Mouse (Mus musculus): ENCODE measurements around the gene Htra3. TPM values are rescaled to one million over a fixed set of nuclear protein-coding genes. Genes with fewer than 3 reads are reported as not detected.
A peak's percentile ranks its signal among the peaks of the same experiment; 100 is the strongest.

The Htra3 gene
- total RNA-seq, 2 experiments from 2014 or later: 37.4 to 46.7 TPM

GRCm38 (mm10) chr5:35695815-35696214 is 16.2 kb upstream of the Htra3 start:
- no peak for DNase-seq

GRCm38 (mm10) chr5:35693638-35694037 is 14.1 kb upstream of the Htra3 start:
- no peak for DNase-seq

DNA sequence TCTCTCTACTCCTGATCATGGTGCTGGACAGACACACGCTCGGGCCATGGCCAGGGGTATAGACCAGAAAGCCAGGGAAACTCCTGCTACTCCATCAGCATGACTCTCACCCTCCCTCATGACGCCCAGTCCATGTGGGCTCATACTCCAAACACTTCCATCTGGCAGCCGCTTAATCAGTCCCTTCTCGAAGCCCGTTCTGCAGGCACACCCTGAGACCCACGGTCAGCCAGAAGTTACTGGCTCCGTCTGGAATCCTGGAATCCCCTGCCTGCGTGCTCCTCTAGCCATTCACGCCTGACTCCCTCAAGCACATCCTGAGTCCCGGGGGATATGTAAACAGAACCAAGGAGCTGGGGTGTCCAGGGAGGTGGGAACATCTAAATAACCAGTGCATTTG is 11.7 kb upstream of the Htra3 start:
- peak; percentile 44 for DNase-seq

DNA sequence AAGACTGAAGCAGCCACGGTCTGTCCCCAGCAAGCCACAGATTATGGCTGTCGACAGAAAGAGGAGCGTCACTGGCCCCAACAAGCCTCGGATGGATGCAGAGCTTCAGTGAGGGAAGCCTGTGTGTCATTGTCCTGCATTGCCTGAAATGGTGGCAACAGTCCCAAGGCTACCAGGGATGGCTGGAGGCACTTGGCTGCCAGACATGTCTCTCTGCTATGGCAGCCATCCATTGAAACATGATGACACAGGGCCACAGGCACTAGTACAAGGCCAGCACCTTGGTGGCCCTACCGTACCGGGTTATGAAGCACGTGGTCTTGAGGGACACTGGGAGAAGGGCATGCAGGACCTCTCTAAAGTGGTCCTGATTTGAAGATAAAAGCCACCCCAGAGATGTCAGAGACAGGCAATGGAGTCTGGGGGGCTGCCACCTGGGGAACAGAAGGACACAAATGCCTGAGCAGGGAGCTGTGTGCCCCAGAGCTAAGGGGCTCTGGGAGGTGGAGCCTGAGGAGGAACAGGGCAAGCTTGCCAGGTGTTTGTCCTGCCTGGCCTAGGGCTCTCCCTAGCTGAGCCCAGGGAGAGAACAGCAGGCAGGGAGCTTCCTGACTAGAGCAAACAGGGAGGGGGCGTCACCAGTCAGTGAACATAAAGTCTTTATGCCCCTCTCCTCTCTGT is 11.0 kb upstream of the Htra3 start:
- peak; percentile 62 for DNase-seq

DNA sequence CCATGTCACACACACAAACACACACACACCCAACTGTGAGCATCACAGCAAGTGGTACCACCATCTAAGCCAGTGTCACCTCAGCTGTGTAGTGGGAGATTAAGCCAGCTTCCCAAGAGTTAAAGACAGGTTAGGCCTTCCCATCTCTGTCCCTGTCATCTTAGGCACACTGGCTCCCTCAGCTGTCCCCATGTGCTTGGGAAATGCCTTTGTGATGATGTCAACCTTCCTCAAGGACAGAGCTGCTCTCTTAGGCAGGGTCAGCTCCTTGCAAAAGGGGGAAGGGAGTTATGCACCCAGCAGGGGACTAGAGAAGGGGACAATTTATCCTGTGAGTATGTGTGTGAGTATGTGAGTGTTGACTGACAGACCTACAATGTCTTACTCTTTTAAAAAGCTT is 9.8 kb upstream of the Htra3 start:
- no peak for DNase-seq

DNA sequence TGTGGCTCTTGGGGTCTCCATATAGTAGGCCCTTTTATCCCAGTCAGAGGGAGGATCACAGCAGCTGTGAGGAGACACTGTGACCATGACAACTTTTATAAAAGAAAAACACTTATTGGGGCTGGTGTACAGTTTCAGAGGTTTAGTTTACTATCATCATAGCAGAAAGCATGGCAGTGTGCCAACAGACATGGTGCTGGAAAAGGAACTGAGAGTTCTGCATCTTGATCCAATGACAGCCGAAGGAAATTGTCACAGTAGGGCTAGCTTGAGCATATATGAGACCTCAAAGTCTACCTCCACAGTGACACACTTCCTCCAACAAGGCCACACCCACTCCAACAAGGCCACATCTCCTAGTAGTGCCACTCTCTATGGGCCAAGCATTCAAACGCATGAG is 9.3 kb upstream of the Htra3 start:
- no peak for DNase-seq

- DNase-seq: no peak
These were observed 7.5 kb upstream of the Htra3 start for GRCm38 (mm10) chr5:35687098-35687497.

- no peak for DNase-seq
These were observed 6.8 kb upstream of the Htra3 start for GRCm38 (mm10) chr5:35686336-35686735.

DNA sequence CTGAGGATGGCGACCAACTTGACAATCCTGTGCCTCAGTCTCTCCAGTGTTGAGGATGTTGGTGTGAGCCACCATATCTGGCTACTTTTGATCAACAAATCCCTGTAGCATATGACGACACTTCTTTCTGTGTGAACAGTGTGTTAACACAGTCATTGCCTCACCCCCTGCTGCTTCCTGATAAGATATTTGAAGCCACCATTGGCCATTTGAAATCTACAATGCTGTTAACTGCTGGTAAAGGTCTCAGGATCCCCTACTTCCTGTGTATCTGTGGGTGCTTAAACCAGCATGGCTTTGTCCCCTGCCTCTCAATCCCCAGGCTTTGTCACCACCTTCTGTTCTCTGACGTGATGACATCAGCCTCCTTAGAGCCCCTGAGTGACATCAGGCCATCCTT is 5.5 kb upstream of the Htra3 start:
- no peak for DNase-seq

DNA sequence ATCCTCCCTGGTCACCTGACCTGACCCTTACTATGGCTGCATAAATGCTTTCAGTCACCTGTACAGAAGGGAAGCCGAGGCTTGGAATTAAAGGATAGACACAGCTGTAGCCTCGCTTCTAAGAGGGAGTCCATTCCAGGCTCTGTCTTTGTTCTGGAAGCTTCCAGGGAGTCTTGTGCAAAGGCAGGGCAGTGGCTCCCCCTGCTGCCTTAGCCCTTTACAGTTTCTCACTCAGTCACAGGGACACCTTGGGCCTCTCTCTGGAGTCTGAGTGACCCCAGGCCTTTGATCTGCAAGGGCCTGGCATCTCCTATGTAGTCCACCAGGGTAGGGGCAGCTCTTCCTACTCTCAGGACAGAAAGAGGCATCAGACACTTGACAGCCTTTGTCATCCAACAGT is 1.4 kb upstream of the Htra3 start:
- DNase-seq: no peak

DNA sequence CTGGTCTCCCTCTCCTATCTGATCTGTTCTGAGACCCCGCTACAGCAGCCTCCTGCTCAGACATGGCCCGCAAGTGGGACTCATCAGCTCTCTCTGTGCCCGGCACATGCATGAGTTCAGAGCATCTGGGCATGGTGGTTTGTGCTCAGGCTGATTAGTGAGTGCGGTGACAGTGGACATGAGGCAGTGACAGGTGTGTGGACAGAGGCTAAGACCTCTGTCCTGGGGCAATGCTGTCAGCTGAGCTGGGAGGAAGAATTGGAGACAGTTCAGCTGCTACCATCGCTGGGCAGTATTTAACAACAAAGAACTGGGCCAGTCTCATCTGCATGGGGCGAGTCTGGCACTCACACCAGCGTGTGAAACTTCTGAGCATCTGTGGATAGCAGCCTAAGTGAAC is 2.6 kb downstream of the Htra3 start:
- DNase-seq: no peak

DNA sequence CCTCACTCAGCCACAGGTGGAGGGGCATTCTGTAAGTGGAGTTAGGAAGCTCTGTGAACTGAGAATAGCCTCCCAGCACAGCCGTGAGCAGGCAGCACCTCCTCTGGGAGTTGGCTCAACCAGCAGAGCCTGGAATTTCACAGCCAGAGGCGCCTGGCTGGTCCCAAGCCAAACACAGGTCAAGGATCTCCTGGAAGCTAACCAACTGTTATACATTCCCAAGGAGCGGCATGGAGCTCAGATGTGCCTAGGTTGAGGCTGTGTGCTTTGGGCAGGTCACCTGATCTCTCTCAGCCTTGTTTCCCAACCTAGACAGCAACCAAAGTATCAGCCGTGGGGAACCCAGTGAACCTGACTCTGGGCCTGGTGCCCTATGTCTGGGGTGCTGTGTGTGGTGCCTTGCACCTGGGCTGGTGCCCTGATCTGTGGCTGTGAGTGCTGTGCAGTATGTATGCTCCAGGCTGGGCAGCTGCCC is 5.5 kb downstream of the Htra3 start:
- DNase-seq: peak; percentile 77

DNA sequence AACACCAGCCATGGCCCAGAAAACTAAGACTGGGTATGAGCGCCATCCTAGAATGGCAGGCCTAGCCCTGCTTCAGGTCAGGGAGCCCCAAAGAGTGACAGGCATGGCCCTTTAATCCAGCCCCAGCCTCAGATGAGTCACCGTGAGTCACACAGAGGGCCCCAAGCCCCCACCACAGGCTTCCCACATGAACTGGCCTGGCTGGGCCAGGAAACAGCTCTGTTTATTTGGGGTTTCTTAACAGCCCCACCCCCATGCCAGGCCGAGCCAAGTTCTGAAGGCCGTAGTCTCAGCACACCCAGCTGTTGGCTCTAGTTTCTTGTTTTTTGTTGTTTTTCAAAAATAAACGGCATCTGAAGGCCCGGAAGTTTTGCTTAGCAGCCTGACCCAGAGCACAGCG is 6.5 kb downstream of the Htra3 start:
- DNase-seq: peak; percentile 86

- no peak for DNase-seq
These were observed 7.0 kb downstream of the Htra3 start for GRCm38 (mm10) chr5:35672581-35672980.

DNA sequence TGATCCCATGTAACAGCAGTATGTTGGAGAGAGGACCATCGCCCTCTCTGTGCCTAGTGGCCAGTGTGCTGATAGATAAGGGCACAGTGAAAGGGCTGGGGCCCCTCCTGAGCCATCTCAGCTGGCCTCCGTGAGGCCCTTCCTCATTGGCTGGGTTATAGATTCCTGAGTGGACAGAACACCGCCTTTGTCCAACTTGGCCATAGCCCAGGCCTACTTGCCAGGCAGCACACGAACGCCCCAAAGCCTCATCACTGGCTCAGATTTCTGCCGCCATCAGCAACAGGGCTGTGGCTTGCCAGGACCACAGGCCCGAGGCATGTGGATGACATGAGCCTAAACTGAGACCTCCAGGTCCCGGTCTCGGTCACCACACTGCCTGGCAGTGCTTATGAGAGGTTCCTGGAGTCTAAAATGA is 8.1 kb downstream of the Htra3 start:
- DNase-seq: peak; percentile 88

DNA sequence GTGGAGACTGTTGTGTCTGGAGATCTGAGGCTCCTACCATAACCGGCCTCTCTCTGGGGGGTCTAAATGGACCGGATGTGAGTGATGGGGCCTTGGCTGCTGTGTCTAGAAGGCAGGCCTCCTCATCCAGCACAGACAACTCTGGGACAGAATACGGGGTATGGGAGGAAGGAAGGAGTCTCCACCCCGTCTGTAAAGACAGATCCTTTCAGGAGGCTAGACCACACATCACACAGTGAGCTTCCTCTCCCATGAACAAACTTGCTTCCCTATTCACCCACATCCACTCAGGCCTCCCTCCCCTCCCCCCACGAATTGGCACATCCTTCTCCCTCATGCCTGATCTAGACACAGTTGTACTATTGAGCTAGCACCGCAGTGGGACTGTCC is 9.2 kb downstream of the Htra3 start:
- DNase-seq: no peak

DNA sequence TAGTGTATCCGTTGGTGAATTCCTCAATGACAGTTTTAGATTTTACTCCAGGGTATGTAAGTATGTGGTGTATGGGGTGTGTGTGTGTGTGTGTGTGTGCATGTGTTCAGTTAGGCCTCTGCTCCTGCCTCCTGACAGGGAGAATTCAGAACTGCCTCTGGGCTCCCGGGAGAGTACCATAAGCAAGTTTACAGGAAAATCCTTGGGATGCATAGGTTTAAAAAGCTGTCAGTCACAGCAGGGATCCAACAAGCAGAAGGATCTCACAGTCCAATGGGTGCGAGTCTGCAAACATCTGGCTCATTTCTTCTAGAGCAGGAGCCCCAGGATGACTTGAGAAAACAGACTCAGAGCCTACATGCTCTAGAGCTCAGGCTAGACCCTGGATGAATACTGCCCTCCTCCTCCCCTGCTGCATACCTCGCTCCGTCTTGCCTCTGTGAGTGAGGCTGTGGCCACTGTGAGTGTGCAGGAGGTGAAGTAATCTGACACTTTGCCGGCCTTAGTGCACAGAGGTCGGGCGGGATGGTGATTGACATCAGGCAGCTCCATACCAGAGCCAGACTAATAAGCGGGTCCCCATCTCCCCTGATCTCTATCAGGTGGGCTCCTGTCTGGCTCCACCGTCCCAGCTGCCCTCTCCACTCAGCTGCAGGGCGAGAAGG is 9.7 kb downstream of the Htra3 start:
- no peak for DNase-seq

DNA sequence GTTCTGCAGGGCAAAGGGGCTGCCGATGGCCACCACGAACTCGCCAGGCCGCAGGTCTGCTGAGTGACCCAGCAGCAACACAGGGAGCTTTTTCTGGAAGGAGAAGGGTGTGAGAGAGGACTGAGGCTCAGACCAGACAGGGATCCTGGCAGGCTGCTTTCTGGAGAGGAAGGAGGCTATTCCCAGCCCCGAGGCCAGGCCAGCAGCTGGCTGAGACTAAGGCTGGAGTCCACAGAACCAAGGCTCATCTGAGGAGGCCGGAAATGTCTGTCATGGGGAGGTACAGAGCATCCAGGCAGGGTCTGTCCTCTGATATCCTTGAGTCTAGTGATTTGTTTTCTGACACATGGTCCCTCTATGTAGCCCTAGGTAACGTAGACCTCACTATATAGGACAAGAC is 13.4 kb downstream of the Htra3 start:
- DNase-seq: no peak

DNA sequence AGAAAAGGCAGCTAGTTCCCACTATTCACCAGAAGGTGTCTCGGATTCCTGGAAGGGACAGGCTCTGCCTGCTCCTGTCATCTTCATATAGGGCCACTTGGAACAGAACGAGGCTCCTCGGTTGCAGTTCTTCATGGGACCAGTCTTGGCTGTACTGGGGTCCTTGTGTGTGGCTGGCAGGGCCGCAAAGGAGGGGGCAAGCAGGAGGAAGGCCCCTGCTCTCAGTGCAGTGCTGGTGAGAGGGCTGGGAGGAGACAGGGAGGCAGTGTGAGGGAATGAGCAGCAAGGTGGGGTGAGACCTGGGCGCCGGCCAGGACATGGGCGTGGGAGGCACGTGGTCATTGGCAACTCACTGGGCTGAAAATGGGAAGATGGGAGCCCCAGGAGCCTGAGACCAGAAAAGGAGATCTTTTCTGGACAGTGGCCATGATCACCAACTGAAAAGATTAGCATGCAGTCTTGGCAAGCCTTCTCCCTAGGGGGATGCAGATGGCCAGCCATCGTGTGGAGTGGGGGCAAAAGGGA is 17.5 kb downstream of the Htra3 start:
- DNase-seq: no peak

- no peak for DNase-seq
These were observed 18.4 kb downstream of the Htra3 start for GRCm38 (mm10) chr5:35661210-35661609.

GRCm38 (mm10) chr5:35659503-35659902 is 20.1 kb downstream of the Htra3 start:
- DNase-seq: no peak

DNA sequence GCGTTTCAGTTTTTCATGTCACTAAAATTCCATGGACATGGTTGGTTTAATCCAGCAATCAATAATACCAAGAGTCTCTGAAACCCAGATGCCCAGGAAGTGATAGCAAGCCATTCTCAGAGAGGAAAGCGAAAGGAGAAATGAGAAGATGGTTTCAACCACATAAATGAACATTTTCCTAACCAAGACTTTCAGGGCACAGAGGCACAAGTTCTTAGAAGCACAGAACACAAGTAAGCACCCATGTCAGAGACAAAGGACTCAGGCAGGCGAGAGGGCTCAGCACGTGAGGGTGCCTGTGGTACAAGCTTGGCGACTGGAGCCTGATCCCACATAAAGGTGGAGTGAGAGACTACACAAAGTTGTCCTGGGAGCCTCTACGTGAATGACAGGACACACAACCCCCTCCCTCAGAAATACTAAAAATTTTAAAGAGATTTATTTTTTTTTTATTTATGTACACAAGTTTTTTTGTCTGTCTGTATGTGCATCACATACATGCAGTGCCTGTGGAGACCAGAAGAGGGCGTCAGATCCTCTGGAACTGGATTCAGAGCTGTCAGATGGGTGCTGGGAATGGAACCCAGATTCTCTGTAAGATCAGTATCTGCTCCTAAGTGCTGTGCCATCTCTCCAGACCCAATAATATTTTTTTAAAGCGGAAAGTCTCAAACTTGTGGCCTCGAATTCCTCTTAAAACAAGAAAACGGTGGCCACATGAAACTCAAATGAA is 23.7 kb downstream of the Htra3 start:
- no peak for DNase-seq

- DNase-seq: peak; percentile 82
These were observed 25.7 kb downstream of the Htra3 start for GRCm38 (mm10) chr5:35653743-35654395.

Measured in gastrocnemius, postnatal 25 days (tissue).